Mouse (Mus musculus): ENCODE measurements around the gene Tent5c.

Gene Tent5c

GRCm38 (mm10) chr3:100489133-100490009 lies at the start of gene Tent5c:
Gene Tent5c, minus strand, starts transcription at chr3:100489324.
- peak; percentile 90 to 93 for DNase-seq (ENCODE audit: low spot score in 2 of 2)

GRCm38 (mm10) chr3:100536686-100537085 lies 47.6 kb upstream of the Tent5c start:
- no peak for DNase-seq (ENCODE audit: low spot score in 2 of 2)

- no peak for DNase-seq (ENCODE audit: low spot score in 2 of 2)
Observed at GRCm38 (mm10) chr3:100535902-100536301, 46.8 kb upstream of the Tent5c start.

- peak in 1 of 2 experiments; percentile 6 for DNase-seq (ENCODE audit: low spot score in 2 of 2)
Observed at GRCm38 (mm10) chr3:100535298-100535697, 46.2 kb upstream of the Tent5c start.

- DNase-seq (ENCODE audit: low spot score in 2 of 2): no peak
Observed at GRCm38 (mm10) chr3:100534394-100534793, 45.3 kb upstream of the Tent5c start.

GRCm38 (mm10) chr3:100533429-100533828 lies 44.3 kb upstream of the Tent5c start:
- no peak for DNase-seq (ENCODE audit: low spot score in 2 of 2)

GRCm38 (mm10) chr3:100530919-100531318 lies 41.8 kb upstream of the Tent5c start:
- DNase-seq (ENCODE audit: low spot score in 2 of 2): no peak

GRCm38 (mm10) chr3:100530244-100530788 lies 41.2 kb upstream of the Tent5c start:
- no peak for DNase-seq (ENCODE audit: low spot score in 2 of 2)

- no peak for DNase-seq (ENCODE audit: low spot score in 2 of 2)
Observed at GRCm38 (mm10) chr3:100522671-100523070, 33.5 kb upstream of the Tent5c start.

- DNase-seq (ENCODE audit: low spot score in 2 of 2): no peak
Observed at GRCm38 (mm10) chr3:100521626-100522025, 32.5 kb upstream of the Tent5c start.

GRCm38 (mm10) chr3:100515754-100516141 lies 26.6 kb upstream of the Tent5c start:
- no peak for DNase-seq (ENCODE audit: low spot score in 2 of 2)

- DNase-seq (ENCODE audit: low spot score in 2 of 2): no peak
Observed at GRCm38 (mm10) chr3:100515093-100515753, 26.1 kb upstream of the Tent5c start.

- no peak for DNase-seq (ENCODE audit: low spot score in 2 of 2)
Observed at GRCm38 (mm10) chr3:100507174-100507573, 18.1 kb upstream of the Tent5c start.

- no peak for DNase-seq (ENCODE audit: low spot score in 2 of 2)
Observed at GRCm38 (mm10) chr3:100506715-100507114, 17.6 kb upstream of the Tent5c start.

- no peak for DNase-seq (ENCODE audit: low spot score in 2 of 2)
Observed at GRCm38 (mm10) chr3:100503882-100504281, 14.8 kb upstream of the Tent5c start.

- DNase-seq (ENCODE audit: low spot score in 2 of 2): no peak
Observed at GRCm38 (mm10) chr3:100502516-100502915, 13.4 kb upstream of the Tent5c start.

GRCm38 (mm10) chr3:100501899-100502298 lies 12.8 kb upstream of the Tent5c start:
- DNase-seq (ENCODE audit: low spot score in 2 of 2): no peak

- no peak for DNase-seq (ENCODE audit: low spot score in 2 of 2)
Observed at GRCm38 (mm10) chr3:100496081-100496480, 7.0 kb upstream of the Tent5c start.

- DNase-seq (ENCODE audit: low spot score in 2 of 2): no peak
Observed at GRCm38 (mm10) chr3:100495456-100495855, 6.3 kb upstream of the Tent5c start.

GRCm38 (mm10) chr3:100494912-100495311 lies 5.8 kb upstream of the Tent5c start:
- DNase-seq (ENCODE audit: low spot score in 2 of 2): no peak

GRCm38 (mm10) chr3:100490010-100490300 lies 831 bp upstream of the Tent5c start:
- DNase-seq (ENCODE audit: low spot score in 2 of 2): no peak

- DNase-seq (ENCODE audit: low spot score in 2 of 2): peak; percentile 52 to 73
Observed at GRCm38 (mm10) chr3:100488251-100489132, 632 bp downstream of the Tent5c start.

All from urinary bladder, adult 18-20 months (tissue).